Mouse (Mus musculus): Measurements from ENCODE around the gene Ruvbl1.

Ruvbl1 gene

DNA sequence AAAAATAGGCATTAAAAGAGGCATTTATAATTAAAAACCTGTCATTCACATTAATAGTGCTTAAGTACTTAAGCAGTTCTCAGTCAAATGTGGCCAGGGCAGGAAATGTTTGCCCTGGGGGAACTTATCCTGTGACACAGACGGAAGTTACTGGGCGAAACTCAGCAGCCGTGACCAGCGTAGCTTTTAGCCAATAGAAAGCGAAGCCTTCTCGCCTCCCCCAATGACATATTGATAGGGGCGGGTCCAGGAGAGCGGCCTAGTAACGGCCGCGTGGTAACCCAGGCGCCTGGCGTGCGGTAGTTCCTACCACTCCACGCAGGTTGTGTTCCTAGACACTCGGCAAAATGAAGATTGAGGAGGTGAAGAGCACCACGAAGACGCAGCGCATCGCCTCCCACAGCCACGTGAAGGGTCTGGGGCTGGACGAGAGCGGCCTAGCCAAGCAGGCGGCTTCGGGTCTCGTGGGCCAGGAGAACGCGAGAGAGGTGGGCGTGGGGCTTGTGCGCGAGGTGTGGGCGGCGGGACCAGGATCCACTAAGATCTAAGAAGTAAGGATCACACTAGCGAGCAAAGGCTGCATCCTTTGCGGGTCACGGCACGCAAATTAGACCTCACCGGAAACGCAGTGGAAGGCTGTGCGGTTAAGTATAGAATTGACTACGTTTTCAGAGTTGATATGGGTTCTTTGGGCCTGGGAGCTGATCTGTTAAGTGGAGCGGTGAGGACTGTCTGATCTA lies at the start of gene Ruvbl1:
Gene Ruvbl1, plus strand, starts transcription at position 229 of the 740 bp plus-strand sequence.
- peak; percentile 96 for DNase-seq (ENCODE audit: low read depth)

DNA sequence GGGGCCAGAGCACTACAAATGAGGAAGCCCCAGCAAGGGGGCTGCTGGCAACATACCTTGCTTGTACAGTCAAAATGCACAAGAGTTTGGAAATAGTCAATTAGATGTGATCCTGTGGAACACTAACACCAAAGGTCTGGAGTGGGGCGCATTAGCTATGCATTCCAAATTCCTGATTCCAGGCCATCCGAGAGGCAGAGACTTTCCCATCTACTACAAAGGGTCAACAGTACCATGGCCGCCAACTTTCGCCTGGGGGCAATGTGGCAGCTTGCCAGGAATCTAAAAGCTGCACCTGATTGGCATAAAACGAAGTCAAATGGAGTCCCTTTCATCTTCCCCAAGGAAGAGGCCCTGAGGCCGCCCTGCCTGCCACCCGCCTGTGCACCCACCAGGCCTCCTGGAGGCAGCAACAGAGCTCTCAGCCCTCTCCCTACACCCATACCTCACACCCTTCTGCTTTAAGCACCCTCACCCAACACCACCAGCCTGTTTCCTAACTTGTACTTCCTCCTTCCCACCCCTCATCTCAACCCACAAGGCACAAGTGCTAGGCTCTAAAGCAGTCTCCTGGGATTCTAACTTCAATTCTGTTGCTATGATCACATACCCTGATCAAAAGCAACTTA lies 49.0 kb upstream of the Ruvbl1 start:
- no peak for DNase-seq (ENCODE audit: low read depth)

DNA sequence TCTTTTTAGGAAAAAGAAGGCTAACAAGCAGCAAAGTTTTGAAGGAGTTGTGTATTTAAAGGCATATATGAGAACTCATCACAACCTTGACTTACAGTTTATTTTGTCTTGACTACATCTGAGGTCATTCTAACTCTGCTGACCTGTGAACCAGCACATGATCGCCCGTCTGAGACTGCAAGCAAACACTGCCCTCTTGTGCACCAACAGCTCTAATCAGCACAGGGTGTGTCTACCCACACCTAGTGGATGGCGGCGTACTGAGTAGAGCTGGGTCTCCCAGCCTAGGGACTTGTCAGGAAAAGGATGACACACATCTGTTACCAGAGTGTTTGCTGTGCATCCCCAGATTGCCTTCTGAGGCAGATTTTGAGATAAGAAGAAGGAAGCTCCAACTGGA lies 34.0 kb upstream of the Ruvbl1 start:
- DNase-seq (ENCODE audit: low read depth): no peak

DNA sequence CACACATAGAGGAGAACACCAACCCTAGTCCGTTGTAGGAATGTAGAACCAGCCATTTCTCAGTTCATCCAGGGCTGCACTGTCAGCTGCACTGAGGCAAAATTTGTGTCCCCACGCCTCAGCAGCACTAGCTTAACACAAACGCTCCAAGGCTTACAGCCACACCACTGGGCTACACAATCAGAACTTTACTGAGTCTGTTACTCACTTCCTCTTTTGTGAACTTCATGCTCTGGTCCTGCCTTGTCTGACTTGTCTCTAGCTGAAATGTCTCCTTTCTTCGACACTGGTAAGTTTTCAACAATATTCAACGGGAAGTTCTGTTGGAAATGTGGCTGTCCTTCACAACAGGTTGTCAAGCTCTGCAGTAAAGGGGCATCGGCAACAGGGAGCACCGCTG lies 29.6 kb upstream of the Ruvbl1 start:
- DNase-seq (ENCODE audit: low read depth): no peak

DNA sequence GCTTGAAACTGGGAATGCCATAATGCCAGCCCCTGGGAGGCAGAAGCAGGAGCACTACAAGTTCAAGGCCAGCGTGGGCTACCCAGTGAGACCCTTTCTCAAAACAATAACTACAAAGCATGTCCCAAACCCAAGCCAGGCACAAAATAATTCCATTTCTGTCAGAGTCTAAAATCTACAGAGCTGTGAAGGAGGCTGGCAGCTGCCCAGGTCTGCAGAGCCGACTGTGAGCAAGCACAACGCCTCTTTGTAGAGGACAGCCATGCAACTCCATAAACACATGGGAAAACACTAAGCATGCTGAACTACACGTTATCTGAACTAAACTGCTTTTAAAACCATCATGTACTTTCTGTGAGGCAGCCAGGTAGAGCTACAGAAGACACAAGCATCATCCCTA lies 26.2 kb upstream of the Ruvbl1 start:
- no peak for DNase-seq (ENCODE audit: low read depth)

DNA sequence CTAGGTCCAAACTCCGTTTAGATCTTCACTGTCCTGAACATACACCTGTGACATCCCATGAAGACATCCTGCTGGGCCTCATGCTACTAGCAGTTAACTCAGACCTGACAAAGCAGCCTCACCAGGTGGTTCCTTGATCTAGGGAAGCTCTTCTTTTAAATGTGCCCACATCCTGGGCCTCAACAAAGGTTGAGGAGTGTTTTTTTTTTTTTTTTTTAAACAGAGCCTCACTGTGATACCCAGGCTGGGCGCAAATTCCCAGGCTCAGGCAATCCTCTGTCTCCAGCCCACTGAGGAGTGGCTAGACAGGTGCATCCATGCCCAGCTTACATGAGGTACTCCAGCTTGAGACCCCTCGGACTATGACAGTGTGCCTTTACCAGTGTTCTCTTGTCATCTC lies 22.7 kb upstream of the Ruvbl1 start:
- DNase-seq (ENCODE audit: low read depth): peak; percentile 15

DNA sequence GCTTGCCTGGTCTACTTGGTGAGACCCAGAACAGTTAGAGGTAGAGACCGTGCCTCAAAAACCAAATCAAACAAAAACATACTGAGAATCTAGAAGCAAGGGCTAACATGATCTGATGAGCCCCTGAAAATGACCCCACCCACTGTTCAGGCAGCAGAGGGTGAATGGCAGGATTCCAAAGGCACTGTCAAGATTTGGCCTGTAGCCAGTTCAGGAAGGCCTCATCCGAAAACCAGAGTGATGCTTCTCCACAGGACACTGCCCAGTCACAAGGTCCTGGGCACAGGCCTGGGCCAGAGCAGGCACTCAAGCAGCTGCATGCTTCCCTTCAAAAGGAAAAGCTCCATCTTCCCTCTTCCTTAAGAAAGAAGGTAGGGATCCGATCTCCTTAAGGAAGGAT lies 21.8 kb upstream of the Ruvbl1 start:
- DNase-seq (ENCODE audit: low read depth): no peak

DNA sequence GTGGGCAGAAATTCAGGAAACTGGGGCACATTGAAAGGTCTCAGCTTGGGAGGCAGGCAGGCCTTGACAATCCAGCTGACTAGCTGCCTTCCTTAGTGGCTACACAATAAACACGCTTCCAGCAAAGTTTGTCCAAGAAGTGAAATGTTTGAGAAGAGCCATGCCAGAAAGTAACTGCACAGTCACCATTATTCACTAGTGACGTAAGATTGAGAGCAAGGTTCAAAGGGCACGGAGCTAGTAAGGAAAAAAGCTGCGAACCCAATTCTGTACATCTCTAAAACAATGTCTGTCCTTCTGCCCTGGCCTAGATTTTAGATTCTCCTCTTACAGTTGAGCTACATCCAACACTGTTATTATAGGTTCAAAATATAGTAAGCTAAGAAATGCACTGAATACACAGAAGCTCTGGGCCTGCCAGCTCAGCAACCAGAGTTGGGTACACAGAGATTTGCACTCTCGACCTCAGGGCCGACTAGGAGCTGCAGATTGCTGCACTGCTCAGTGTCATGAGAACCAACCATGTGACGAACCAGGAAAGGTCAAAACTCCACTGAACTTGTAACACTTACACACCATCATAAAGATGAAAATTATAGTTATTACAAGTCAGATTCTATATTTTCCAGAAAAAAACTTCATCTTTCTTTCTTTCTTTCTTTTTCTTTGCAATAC lies 21.0 kb upstream of the Ruvbl1 start:
- DNase-seq (ENCODE audit: low read depth): no peak

DNA sequence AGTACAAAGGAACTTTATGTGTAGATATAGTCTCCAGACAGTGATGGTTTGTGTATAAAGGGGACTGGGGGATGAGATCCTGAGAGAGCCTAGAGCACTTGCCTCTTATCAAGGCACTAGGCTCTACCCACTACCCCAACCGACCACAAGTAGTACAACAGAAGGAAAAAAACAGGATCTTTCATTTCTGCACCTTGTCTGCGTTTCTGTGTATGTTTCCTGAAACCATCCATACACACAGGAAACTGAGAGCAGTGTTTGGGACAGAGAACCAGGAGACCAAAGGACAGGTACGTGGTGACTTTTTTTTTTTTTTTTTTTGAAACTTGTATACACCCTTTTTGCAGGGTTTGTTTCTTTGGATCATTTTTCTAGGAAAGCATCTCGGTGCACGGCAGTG lies 19.5 kb upstream of the Ruvbl1 start:
- DNase-seq (ENCODE audit: low read depth): peak; percentile 45

DNA sequence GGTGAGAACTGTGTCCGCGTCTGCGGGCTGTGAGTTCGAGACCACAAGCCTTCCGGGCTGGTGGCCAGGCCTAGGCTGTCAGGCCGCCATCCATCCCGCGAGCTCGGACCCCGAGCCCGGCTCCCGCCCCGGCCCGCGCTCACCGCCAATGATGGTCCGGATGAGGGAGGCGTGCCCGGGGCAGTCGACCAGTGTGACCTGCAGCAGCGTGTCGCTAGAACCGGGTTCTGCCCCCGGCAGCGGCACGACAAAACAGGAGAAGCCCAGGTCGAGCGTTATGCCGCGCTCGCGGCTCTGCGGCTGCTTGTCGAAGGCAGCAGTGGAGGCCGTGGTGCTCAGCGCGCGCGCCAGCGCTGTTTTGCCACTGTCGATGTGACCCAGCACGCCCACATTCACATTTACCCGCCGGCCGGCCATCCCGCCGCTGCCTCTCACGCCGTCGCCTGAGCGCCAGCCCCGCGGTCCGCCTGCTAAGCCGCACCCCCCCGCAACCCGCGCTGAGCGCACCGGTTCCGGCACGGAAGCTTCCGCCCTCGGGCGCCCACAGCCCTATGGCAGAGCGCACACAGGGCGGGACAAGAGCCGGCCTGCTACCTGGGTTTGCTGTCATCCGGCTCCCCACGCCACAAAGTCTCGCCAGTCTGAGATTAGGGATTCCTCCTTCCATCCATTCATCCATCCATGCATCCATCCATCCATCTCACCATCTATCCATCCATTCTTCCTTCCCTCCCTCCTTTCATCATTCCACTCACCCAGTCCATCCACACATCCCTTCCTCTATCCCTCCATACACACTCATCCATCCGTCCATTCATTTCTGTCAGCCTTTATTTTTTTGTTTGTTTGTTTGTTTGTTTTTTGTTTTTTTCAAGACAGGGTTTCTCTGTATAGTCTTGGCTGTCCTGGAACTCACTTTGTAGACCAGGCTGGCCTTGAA lies 18.9 kb upstream of the Ruvbl1 start, which contains the start of gene Eefsec:
Gene Eefsec, minus strand, starts transcription at position 477 of the 940 bp plus-strand sequence.
- peak; percentile 88 for DNase-seq (ENCODE audit: low read depth)

DNA sequence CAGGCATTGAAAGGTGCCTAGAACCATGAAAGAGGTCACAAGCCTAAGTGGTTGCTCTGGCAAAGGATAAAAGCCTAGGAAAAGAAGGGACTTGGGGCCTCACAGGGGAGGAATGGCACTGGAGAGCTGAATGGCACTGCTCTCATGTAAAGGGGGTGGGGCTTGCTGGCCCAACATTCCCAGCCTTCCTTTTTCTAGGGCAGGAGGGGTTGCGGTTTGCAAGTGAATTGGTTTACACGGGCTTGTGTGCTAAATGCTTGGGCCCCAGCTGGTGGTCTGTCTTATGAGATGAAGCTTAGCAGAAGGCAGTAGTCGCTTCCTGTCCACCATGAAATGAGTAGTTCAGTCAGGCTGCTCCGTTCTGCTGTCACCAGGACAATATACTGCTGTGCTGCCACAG lies 17.8 kb upstream of the Ruvbl1 start:
- peak; percentile 11 for DNase-seq (ENCODE audit: low read depth)

DNA sequence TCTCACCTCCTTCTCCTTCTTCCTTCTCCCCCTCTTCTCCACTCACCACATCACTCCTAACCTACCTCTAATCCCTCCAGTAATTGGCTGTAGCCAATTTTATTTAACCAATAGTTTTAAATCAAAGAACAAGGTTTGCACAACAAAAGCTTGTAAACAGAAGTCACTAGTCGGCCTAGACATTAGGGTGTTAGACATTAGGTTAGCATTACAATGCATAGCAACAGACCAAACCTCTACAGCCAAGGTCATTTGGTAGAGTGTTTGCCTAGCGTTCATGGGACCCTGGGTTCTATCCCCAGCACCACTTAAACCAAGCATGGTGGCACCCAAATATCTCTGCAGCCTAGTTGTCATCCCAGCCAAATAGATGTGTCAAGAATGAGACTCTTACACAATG lies 10.7 kb upstream of the Ruvbl1 start:
- no peak for DNase-seq (ENCODE audit: low read depth)

DNA sequence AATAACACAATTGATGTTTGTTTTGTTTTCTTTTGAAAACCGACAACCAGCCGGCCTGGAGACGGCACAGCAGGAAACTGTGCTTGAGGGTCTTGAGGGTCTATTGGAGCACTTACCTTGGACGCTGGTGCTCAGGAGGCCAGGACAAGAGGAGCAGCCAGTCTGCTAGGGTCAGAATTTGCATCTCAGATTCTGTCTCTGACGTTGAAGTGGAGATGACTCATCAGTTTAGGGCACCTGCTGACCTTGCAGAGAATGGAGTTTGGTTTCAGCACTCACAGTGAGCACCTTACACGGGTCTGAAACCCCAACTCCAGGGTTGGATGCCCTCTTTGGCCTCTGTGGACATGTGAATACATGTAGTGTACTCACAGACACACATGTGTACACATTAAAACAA lies 4.7 kb downstream of the Ruvbl1 start:
- no peak for DNase-seq (ENCODE audit: low read depth)

DNA sequence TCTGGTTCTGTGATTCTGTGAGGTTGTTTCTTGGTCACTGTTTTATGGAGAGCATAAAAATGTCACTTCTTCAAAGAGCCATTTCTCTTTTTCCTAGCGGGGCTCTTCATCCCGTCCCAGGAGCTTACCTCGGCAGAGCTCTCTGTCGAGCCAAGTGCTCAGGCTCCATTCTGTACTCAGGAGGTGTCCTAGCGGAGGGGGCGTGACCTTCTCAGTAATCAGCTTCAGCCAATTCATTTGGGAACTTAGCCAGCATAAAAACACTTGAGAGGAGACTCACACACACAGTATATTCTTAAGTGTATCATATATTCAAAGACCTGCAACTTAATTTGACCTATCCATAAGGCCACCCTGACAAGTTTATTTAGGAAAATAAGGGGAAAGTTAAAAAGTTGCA lies 15.2 kb downstream of the Ruvbl1 start:
- DNase-seq (ENCODE audit: low read depth): no peak

DNA sequence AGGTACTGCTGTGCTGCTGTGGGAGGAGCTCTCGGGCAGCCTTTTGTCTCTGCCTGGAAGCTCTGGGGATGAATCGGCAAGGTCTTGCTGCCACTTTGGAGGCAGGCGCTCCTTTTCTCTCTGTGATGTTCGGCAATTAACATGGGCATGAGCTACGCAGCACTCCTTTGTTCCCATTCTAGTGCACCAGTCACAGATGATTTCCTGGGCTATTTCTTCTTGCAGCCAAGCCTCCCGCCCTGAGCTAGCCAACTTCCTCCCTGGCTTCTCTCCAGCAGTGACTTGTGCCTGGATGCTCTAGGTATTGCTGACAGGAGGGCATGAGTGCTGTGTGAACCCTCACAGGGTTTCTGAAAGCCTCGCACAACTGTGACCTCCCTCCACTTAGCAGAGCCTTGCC lies 17.9 kb downstream of the Ruvbl1 start:
- no peak for DNase-seq (ENCODE audit: low read depth)

DNA sequence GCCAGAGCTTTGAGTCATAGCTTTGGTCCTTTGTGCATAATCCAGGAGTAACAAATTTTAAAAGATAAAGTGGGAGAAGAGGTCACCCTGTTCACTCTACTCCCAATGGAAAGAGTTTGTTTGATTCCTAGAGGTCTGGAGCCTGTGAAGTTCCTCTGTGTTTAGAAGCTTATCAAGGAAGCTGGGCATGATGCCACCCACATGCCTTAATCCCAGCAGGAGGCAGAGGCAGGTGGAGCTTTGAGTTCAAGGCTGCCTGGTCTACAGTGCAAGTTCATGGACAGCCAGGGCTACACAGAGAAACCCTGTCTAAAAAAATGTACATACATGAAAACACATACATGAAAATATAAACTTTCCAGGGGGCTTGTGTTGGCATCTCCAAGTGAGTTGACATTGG lies 18.7 kb downstream of the Ruvbl1 start:
- no peak for DNase-seq (ENCODE audit: low read depth)

DNA sequence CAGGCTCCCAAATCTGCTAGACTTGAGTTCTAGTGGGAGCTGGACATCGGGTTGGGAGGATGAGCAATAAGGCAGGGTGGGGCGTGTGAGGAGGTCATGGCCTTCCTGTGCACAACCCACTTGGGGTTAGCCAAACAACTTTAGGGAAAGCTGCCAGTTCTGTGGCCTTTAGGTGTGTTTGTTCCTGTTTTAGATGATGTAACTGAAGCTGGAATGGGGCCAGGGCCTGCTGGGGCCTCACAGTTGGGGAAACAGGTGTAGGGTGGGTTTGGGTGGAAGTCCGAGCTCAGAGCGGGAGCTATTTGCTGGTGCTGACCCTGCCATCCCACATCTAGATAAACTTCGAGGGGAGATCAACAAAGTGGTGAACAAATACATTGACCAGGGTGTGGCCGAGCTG lies 20.2 kb downstream of the Ruvbl1 start:
- DNase-seq (ENCODE audit: low read depth): no peak

DNA sequence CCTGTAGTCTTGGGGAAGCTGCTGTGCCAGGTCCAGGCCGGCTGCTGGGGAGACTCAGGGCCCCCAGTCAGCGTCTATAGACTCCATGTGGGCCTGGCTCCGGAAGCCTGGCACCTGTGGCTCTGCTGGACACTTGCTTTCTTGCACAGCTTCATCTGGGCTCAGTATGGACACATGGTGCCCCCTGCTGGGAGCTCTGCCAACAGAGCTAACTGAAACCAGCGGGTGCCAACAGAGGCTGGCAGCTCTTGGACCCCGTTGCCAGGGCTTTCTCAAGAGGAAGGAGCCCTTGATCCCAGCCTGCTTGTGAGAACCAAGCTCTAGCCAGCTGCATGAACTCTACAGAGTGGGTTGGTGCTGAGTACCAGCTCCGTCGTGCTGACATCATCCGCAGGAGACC lies 21.7 kb downstream of the Ruvbl1 start:
- DNase-seq (ENCODE audit: low read depth): peak; percentile 54

DNA sequence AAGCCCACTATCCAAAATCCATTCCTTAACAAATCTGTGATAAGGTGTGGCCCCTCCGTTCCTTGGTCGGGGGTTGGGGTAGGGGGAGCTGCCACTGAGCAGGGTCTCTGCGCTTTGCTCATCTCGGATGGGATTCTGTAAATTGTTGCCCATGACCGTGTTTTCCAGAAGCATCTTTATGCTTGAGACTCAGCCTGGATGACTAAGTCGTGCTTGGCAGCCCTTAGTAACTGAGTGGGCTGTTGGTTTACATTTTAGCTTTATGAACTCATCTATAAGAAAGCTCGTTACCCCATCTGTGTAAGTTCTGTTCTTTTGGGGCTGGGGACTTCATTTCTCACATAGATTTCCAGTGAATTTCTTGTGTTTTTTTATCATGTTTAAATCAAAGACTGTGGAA lies 23.8 kb downstream of the Ruvbl1 start:
- DNase-seq (ENCODE audit: low read depth): no peak

DNA sequence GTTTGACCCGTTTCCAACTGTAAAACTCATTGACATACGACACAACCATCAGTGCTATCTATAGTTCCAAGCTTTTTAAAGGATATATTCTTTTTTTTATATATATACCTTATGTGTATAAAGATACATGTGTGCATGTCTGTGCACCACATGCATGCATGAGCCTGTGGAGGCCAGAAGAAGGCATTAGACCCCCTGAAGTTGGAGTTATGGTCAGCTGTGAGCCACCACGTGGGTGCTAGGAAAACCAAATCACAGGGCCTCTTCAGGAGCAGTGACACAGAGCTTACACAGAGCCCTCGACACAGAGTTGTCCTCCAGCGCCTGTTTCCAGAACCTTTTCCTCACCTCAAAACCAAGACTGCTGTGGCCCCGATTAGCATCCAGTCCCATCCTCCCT lies 24.6 kb downstream of the Ruvbl1 start:
- DNase-seq (ENCODE audit: low read depth): no peak

DNA sequence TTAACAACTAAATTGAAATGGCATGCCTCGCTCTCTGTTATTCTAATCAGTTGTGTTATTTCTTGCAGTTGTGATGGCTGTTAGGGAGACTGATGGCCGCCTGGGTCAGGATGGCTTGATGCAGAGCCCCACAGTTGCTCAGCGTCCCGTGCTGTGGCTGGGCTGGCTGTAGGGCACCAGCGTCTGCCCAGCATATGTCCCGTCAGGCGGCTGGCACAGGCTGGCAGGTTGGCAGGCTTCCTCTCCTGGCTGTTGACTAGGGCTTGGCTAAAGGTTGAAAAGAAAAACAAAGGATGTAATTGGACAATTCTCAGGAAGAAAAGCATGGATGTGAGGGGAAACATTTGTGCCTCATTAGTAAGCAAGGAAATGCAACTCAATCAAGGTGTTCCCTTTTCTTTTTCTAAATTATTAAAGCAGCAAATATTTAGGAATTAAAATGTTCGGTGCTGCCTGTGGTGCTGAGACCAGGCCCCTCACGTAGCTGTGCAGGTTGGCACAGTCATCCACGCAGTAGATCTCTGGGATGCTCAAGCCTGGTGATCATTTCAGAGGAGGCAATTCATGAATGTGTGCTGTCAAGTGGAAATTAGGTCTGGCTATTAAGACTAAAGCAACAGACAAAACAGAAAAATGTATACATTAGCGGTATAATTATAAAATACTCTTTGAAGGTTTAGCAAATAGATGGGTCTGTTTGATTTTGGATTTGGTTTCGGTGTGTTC lies 25.6 kb downstream of the Ruvbl1 start:
- DNase-seq (ENCODE audit: low read depth): no peak

DNA sequence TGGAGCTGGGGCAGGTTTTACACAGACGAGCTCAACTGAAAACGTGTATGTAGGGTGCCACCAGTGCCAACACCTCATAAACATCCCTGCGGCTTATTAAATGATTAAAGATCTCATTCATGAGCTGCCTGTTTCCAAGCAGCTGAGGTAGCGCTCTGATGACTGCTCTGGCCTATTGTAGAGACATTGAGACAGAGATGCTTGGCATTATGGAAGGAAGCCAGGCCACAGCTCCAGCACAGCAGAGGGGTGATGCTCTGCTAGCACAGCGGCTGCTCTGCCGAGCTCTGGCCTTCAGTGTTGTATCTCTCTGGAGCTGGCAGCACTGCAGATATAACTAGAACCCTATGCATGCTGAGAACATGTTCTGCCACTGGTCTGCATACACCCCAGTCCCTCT lies 28.5 kb downstream of the Ruvbl1 start:
- DNase-seq (ENCODE audit: low read depth): no peak
